Mouse (Mus musculus): ENCODE data around the gene Gnaq.

DNA sequence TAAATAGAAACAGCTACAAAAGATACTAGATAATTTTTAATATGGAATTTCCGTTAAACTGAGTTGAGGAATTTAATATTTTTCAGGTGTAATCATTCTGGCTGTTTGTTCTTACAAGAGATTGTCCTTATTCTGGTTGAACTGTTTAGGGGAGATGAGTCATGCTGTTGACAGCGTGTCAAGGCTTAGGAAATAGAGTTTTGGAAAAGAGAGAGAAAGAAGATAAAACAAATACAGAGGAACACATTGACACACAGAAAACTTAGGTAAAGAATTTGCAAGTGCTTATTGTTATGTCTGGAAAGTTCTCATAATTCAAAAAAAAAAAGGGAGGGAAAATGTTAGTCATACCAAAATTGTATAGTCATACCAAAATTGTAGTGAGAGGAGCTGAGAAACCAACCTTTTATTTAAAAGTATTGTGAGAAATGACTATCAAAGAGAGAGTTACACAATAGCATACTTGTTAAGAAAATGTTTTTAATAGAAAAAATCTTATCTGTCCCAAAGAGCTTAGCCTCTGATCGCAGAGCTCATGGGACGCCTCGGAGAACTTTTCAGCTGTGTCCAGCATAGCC, 285.5 kb downstream of the Gnaq start:
- TF ChIP-seq CTCF (IDR thresholded peaks at IDR 0.05; ENCODE audit: low read depth): no peak
- no peak for TF ChIP-seq EP300 (optimal IDR thresholded peaks at IDR 0.05)
